Mouse (Mus musculus): ENCODE results near the gene Apol9a. TPM values are rescaled to one million over a fixed set of nuclear protein-coding genes. Genes with fewer than 3 reads are reported as not detected.

The Apol9a gene
- polyA plus RNA-seq, 1 experiment from 2014 or later = 0.90 TPM

Other genes with a start within 250 kb of the Apol9a start
- 6.5 and 8.4 TPM in 2 replicates for gene Rbfox2, start 104.1 kb downstream of the Apol9a start, polyA plus RNA-seq (2015; fragmentation: Nextera tagmentation; extraction: Ambion mirVana)
- 0.15 TPM in 1 of 2 replicates, not detected in the other for gene Apol7a, start 12.0 kb downstream of the Apol9a start, polyA plus RNA-seq (2015; fragmentation: Nextera tagmentation; extraction: Ambion mirVana)
- gene Apol7b, start 36.4 kb upstream of the Apol9a start, polyA plus RNA-seq (2015; fragmentation: Nextera tagmentation; extraction: Ambion mirVana) = 0.27 and 0.46 TPM in 2 replicates
- gene Apol10a, start 65.9 kb upstream of the Apol9a start, polyA plus RNA-seq (2015; fragmentation: Nextera tagmentation; extraction: Ambion mirVana) = 0.05 TPM in 1 of 2 replicates, not detected in the other
- 0.09 and 0.27 TPM in 2 replicates for gene Apol11a, start 97.1 kb upstream of the Apol9a start, polyA plus RNA-seq (2015; fragmentation: Nextera tagmentation; extraction: Ambion mirVana)
- gene Apol7c, start 122.2 kb upstream of the Apol9a start, polyA plus RNA-seq (2015; fragmentation: Nextera tagmentation; extraction: Ambion mirVana) = 11.8 and 13.3 TPM in 2 replicates
- not detected in 2 replicates for gene 1700025B11Rik, start 150.8 kb upstream of the Apol9a start, polyA plus RNA-seq (2015; fragmentation: Nextera tagmentation; extraction: Ambion mirVana)
- 0.49 and 0.59 TPM in 2 replicates for gene Apol10b, start 185.0 kb upstream of the Apol9a start, polyA plus RNA-seq (2015; fragmentation: Nextera tagmentation; extraction: Ambion mirVana)
- gene Gm36245, start 188.1 kb upstream of the Apol9a start, polyA plus RNA-seq (2015; fragmentation: Nextera tagmentation; extraction: Ambion mirVana) = not detected in 2 replicates
- gene Apol11b, start 232.2 kb upstream of the Apol9a start, polyA plus RNA-seq (2015; fragmentation: Nextera tagmentation; extraction: Ambion mirVana) = 0.16 and 0.24 TPM in 2 replicates

All from thymus, postnatal 0 days (tissue).